Mouse (Mus musculus) liver, postnatal 0 days (tissue): ENCODE results near the gene Ash1l.

Source experiments
- CTCF ChIP-seq: sonication (generic); IDR thresholded peaks from 2 replicates; pipeline ENCODE4 v1.5.1; 2016; ENCODE audit warnings: antibody characterized with exemption, low read depth
- EP300 ChIP-seq: IDR thresholded peaks from 2 replicates; pipeline ENCODE4 v1.6.1; 2016; ENCODE audit warnings: antibody characterized with exemption, low read depth, mild to moderate bottlenecking

DNA sequence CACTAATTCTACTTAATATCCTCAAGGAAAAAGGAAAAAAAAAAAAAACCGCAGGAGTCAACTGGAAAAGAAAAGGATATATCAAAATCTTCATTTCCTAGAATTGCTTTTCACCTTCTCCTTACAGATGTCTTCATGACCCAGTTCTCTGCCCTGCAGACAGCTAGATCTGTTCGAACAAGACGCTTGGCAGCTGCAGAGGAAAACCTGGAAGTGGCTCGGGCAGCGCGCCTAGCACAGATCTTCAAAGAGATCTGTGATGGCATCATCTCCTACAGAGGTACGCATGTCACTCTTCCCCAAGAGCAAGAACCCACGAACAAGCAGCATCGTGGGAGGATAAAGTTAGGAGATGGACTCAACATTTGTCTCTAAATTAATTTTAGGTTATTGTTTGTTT, 107.9 kb downstream of the Ash1l start:
- TF ChIP-seq CTCF (no peak), EP300 (no peak)
